Mouse (Mus musculus) liver, postnatal 0 days (tissue): ENCODE results near the gene Slco2b1. TPM values are rescaled to one million over a fixed set of nuclear protein-coding genes. Genes with fewer than 3 reads are reported as not detected.
"Not testable (repeated sequence)": the region's sequence is repeated elsewhere in the genome, so short reads cannot be mapped to it uniquely, and the experiment has no call there.

Experiments
- ATAC-seq: fragments of 200-750 bp; cut with Nextera tagmentation; 2 replicates; pipeline ENCODE4 v1.8.0; 2017; ENCODE audit warnings: mild to moderate bottlenecking, moderate library complexity
- DNase-seq: peaks from one replicate; pipeline ENCODE4 v3.0.0-alpha.2; 2016
- H3K27ac ChIP-seq: fragments of 300-500 bp; sonication (generic); 2 replicates; pipeline ENCODE4 v1.5.1; 2014; ENCODE audit warnings: antibody characterized with exemption, moderate library complexity, mild to moderate bottlenecking, low read depth
- H3K27me3 ChIP-seq: fragments of 300-500 bp; sonication (generic); 2 replicates; pipeline ENCODE4 v1.6.1; 2014; ENCODE audit warnings: low read length, control low read depth, mixed read lengths; ENCODE audit not compliant: insufficient read depth
- H3K36me3 ChIP-seq: fragments of 300-500 bp; sonication (generic); replicated peaks from 2 replicates; pipeline ENCODE4 v1.6.1; 2014; ENCODE audit warnings: mild to moderate bottlenecking, control low read depth, low read length, moderate library complexity, mixed read lengths; ENCODE audit not compliant: insufficient read depth
- H3K4me1 ChIP-seq: fragments of 300-500 bp; sonication (generic); 2 replicates; pipeline ENCODE4 v1.6.1; 2014; ENCODE audit warnings: antibody characterized with exemption, mild to moderate bottlenecking, control low read depth; ENCODE audit not compliant: insufficient read depth
- H3K4me2 ChIP-seq: fragments of 300-500 bp; sonication (generic); 2 replicates; pipeline ENCODE4 v1.6.1; 2014; ENCODE audit warnings: low read depth, mild to moderate bottlenecking, low read length, moderate library complexity, mixed read lengths
- H3K4me3 ChIP-seq: fragments of 300-500 bp; sonication (generic); 2 replicates; pipeline ENCODE4 v1.5.1; 2014; ENCODE audit warnings: low read depth, low read length
- H3K9ac ChIP-seq: fragments of 300-500 bp; sonication (generic); replicated peaks from 2 replicates; pipeline ENCODE4 v1.6.1; 2014; ENCODE audit warnings: mild to moderate bottlenecking, moderate library complexity
- H3K9me3 ChIP-seq: fragments of 300-500 bp; sonication (generic); 2 replicates; pipeline ENCODE4 v1.6.1; 2016; ENCODE audit warnings: mild to moderate bottlenecking, control low read depth, low read length, mixed read lengths
- CTCF ChIP-seq: sonication (generic); IDR thresholded peaks from 2 replicates; pipeline ENCODE4 v1.5.1; 2016; ENCODE audit warnings: antibody characterized with exemption, low read depth
- EP300 ChIP-seq: IDR thresholded peaks from 2 replicates; pipeline ENCODE4 v1.6.1; 2016; ENCODE audit warnings: antibody characterized with exemption, low read depth, mild to moderate bottlenecking
- WGBS: fragments of 180-500 bp; shearing (Covaris S2); extraction: QIAGEN DNeasy Blood & Tissue Kit; methylation state at CpG from one replicate; pipeline ENCODE4 v1.1.7; 2014; ENCODE audit not compliant: insufficient replicate concordance; 5-methylcytosine and 5-hydroxymethylcytosine counted together
- polyA plus RNA-seq: library from polyadenylated mRNA; unstranded; fragments of >200 nt; fragmentation: Nextera tagmentation; extraction: Ambion mirVana; gene quantifications from 2 replicates; pipeline ENCODE4 v1.2.1, GENCODE M21; 2015

Slco2b1 gene
- polyA plus RNA-seq, result 0.68 and 0.73 TPM in 2 replicates

DNA sequence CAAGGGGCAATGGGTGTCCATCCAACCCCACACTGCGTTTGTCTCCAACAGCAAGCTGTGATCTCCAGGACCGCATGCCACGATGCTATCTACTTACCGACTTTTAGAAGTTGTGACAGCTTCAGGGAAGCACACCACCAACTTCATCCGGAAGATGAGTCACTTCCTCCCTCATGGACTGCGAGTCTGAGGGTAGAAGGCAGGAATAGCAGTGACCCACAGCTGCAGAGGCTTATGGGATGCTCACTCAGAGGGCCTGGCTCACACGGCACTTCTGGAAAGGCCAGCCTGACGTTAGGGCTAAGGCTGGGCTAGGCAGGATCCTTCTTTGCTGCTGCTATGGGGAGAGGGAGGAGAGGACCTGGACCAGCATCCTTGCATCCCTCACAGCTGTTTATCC, at the start of gene Slco2b1:
Gene Slco2b1 (minus strand): TSS at position 175 of the 400 bp plus-strand sequence.
- WGBS, result 41% methylated on average over 8 of the region's 8 CpGs
- Histone ChIP-seq H3K27ac (no peak within 1 kb of the TSS), H3K27me3 (no peaks in the 10 kb centered on the region), H3K4me3 (no peak within 1 kb of the TSS), H3K9me3 (no peaks in the 10 kb centered on the region), H3K4me2 (no peak within 1 kb of the TSS), H3K4me1 (no peaks in the 10 kb centered on the region), H3K36me3 (no peaks in the 10 kb centered on the region), H3K9ac (no peak within 1 kb of the TSS)
- no peak for DNase-seq
- no peak for ATAC-seq
- TF ChIP-seq EP300 (no peak), CTCF (no peak)

GRCm38 (mm10) chr7:99739276-99739675, 28.1 kb upstream of the Slco2b1 start:
- Histone ChIP-seq H3K4me1 (no peaks in the 10 kb centered on the region), H3K4me2 (no peak overlapping the region), H3K9ac (no peak overlapping the region), H3K4me3 (no peak overlapping the region), H3K27ac (no peak overlapping the region), H3K36me3 (no peaks in the 10 kb centered on the region), H3K9me3 (no peaks in the 10 kb centered on the region), H3K27me3 (no peaks in the 10 kb centered on the region)
- ATAC-seq, result no peak
- WGBS, result 64% methylated on average over 9 of the region's 9 CpGs
- DNase-seq, result no peak
- no peak for TF ChIP-seq CTCF
- no peak for TF ChIP-seq EP300

DNA sequence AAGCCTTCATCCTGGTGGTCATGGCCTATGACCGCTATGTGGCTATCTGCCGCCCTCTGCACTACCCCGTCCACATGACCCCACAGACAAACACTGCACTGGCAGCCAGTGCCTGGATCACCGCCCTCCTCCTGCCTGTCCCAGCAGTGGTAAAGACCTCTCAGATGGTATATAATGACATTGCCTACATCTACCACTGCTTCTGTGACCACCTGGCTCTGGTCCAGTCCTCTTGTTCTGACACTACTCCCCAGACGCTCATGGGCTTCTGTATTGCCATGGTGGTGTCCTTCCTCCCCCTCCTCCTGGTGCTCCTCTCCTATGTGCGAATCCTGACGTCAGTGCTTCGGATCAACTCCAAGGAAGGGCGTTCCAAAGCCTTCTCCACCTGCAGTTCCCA, 24.4 kb upstream of the Slco2b1 start:
- H3K27ac ChIP-seq, ATAC-seq, DNase-seq, H3K36me3 ChIP-seq, H3K27me3 ChIP-seq, H3K4me1 ChIP-seq, H3K9me3 ChIP-seq, H3K9ac ChIP-seq, H3K4me3 ChIP-seq, H3K4me2 ChIP-seq: not testable (repeated sequence)
- WGBS, result 82% methylated on average over 9 of the region's 9 CpGs

GRCm38 (mm10) chr7:99734612-99735011, 23.5 kb upstream of the Slco2b1 start:
- Histone ChIP-seq H3K36me3 (no peaks in the 10 kb centered on the region), H3K4me3 (no peak overlapping the region), H3K9me3 (no peaks in the 10 kb centered on the region), H3K27me3 (no peaks in the 10 kb centered on the region), H3K4me1 (no peaks in the 10 kb centered on the region), H3K27ac (no peak overlapping the region), H3K4me2 (no peak overlapping the region), H3K9ac (no peak overlapping the region)
- DNase-seq (no peak), ATAC-seq (no peak)
- WGBS, result 55% methylated on average over 2 of the region's 2 CpGs
- TF ChIP-seq EP300 (no peak), CTCF (no peak)

DNA sequence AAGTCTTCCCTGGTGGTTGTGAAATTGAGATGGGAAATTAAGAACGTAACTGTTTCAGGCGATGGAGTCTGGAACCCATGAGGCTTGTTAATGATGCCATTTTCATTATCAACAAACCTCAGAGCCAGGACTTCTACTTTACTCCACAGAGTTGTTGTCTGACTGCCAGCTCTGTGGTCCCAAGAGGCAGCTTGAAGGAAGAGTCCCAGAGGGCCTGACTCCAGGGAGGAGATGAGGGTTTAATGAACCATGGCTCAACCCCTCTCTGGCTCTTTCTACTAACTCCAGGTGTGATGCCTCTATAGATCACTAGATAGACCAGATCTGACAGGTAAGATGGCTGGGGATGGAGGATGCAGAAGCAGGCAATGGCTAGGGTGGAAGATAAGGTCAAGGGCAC, 18.8 kb upstream of the Slco2b1 start, which contains the start of gene Olfr520:
Gene Olfr520 (plus strand): TSS at position 301 of the 400 bp plus-strand sequence.
- WGBS, result 75% methylated on average over 2 of the region's 2 CpGs
- Histone ChIP-seq H3K27me3 (no peaks in the 10 kb centered on the region), H3K4me1 (no peaks in the 10 kb centered on the region), H3K9me3 (peaks cover 2% of the 10 kb centered on the region; the same call in 1 of the 2 replicates), H3K9ac (no peak within 1 kb of the TSS), H3K36me3 (no peaks in the 10 kb centered on the region), H3K27ac (no peak within 1 kb of the TSS), H3K4me3 (no peak within 1 kb of the TSS), H3K4me2 (no peak within 1 kb of the TSS)
- DNase-seq (no peak), ATAC-seq (no peak)
- TF ChIP-seq EP300, result no peak

GRCm38 (mm10) chr7:99716536-99716935, 5.4 kb upstream of the Slco2b1 start:
- H3K4me1 ChIP-seq, result no peaks in the 10 kb centered on the region
- H3K9me3 ChIP-seq, result no peaks in the 10 kb centered on the region
- H3K9ac ChIP-seq, result no peak overlapping the region
- TF ChIP-seq CTCF (no peak), EP300 (no peak)
- no peak for DNase-seq
- WGBS, result 76% methylated on average over 2 of the region's 2 CpGs
- no peak overlapping the region for H3K4me2 ChIP-seq
- H3K4me3 ChIP-seq, result no peak overlapping the region
- no peaks in the 10 kb centered on the region for H3K36me3 ChIP-seq
- no peak overlapping the region for H3K27ac ChIP-seq
- no peak for ATAC-seq
- no peaks in the 10 kb centered on the region for H3K27me3 ChIP-seq

DNA sequence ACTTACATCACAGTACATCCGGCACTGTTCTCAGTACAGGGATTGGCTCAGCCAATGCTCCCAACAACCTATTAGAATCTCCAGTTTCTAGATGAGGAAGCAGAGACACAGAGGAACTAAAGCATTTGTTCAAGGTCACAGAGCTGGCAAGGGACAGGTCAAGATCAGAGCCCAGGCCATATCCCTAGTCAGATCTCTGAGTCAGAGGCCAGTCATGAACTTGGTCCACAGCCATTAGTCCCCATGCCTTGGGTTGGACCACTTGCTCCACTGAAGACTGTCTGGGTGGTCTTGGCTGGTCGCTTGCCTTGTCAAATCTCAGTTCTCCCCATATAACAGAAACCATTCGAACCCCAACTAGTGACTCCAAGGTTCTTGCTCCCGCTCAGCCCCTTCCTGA, 1.3 kb upstream of the Slco2b1 start:
- no peak for TF ChIP-seq EP300
- no peak for TF ChIP-seq CTCF
- Histone ChIP-seq H3K9me3 (no peaks in the 10 kb centered on the region), H3K9ac (no peak overlapping the region), H3K4me2 (no peak overlapping the region), H3K4me1 (no peaks in the 10 kb centered on the region), H3K4me3 (no peak overlapping the region), H3K36me3 (no peaks in the 10 kb centered on the region), H3K27me3 (no peaks in the 10 kb centered on the region), H3K27ac (no peak overlapping the region)
- 70% methylated on average over 4 of the region's 4 CpGs for WGBS
- DNase-seq, result no peak
- no peak for ATAC-seq
